Mouse (Mus musculus): Measurements from ENCODE around the gene Otoa. TPM values are rescaled to one million over a fixed set of nuclear protein-coding genes. Genes with fewer than 3 reads are reported as not detected.

Gene Otoa
- polyA plus RNA-seq, 2 experiments: 0.01 TPM; not detected in 1

GRCm38 (mm10) chr7:121071276-121071675 lies 10.2 kb upstream of the Otoa start:
- peaks cover 5% of the 10 kb centered on the region; the same call in 1 of the 2 replicates for H3K36me3 ChIP-seq (replicated peaks; ENCODE audit: control insufficient read depth, insufficient read depth, low read depth)
- TF ChIP-seq CTCF (IDR thresholded peaks at IDR 0.05; ENCODE audit: low read depth) (no peak), EP300 (IDR thresholded peaks at IDR 0.05; ENCODE audit: low read depth) (no peak)
- no peak overlapping the region for H3K27ac ChIP-seq
- no peak for ATAC-seq (ENCODE audit: insufficient read depth)
- no peak overlapping the region for H3K4me3 ChIP-seq (ENCODE audit: insufficient read depth in 1 of 2, low read depth in 2 of 2, low read length in 2 of 2)
- no peaks in the 10 kb centered on the region for H3K9me3 ChIP-seq (ENCODE audit: control insufficient read depth, low read length)
- H3K4me1 ChIP-seq (replicated peaks; ENCODE audit: control insufficient read depth in 2 of 2, insufficient read depth in 2 of 2, low read length in 1 of 2): no peaks in the 10 kb centered on the region
- H3K27me3 ChIP-seq (ENCODE audit: control insufficient read depth, insufficient read depth, low read length): no peaks in the 10 kb centered on the region
- 77% methylated on average over 4 of the region's 4 CpGs for WGBS (ENCODE audit: insufficient replicate concordance)
- no peak for DNase-seq (ENCODE audit: low read depth in 3 of 3, low spot score in 3 of 3)
- H3K9ac ChIP-seq (replicated peaks): no peak overlapping the region
- no peak overlapping the region for H3K4me2 ChIP-seq (ENCODE audit: low read depth)

GRCm38 (mm10) chr7:121072506-121072905 lies 8.9 kb upstream of the Otoa start:
- no peak for TF ChIP-seq CTCF (IDR thresholded peaks at IDR 0.05; ENCODE audit: low read depth)
- ATAC-seq (ENCODE audit: insufficient read depth): no peak
- WGBS (ENCODE audit: insufficient replicate concordance): 47% methylated on average over 5 of the region's 5 CpGs
- no peak for DNase-seq (ENCODE audit: low read depth in 3 of 3, low spot score in 3 of 3)
- Histone ChIP-seq H3K27me3 (ENCODE audit: control insufficient read depth, insufficient read depth, low read length) (no peaks in the 10 kb centered on the region), H3K4me3 (ENCODE audit: insufficient read depth in 1 of 2, low read depth in 2 of 2, low read length in 2 of 2) (no peak overlapping the region), H3K9ac (replicated peaks) (no peak overlapping the region), H3K36me3 (replicated peaks; ENCODE audit: control insufficient read depth, insufficient read depth, low read depth) (peaks cover 5% of the 10 kb centered on the region; the same call in 1 of the 2 replicates), H3K4me1 (replicated peaks; ENCODE audit: control insufficient read depth in 2 of 2, insufficient read depth in 2 of 2, low read length in 1 of 2) (no peaks in the 10 kb centered on the region), H3K27ac (no peak overlapping the region), H3K9me3 (ENCODE audit: control insufficient read depth, low read length) (no peaks in the 10 kb centered on the region), H3K4me2 (ENCODE audit: low read depth) (no peak overlapping the region)

GRCm38 (mm10) chr7:121074281-121074680 lies 7.2 kb upstream of the Otoa start, which contains the start of gene Igsf6:
Gene Igsf6 (minus strand): TSS chr7:121074572.
- Histone ChIP-seq H3K36me3 (replicated peaks; ENCODE audit: control insufficient read depth, insufficient read depth, low read depth) (peaks cover 5% of the 10 kb centered on the region; the same call in 1 of the 2 replicates), H3K27ac (no peak within 1 kb of the TSS), H3K9ac (replicated peaks) (no peak within 1 kb of the TSS), H3K4me3 (ENCODE audit: insufficient read depth in 1 of 2, low read depth in 2 of 2, low read length in 2 of 2) (peak within 1 kb of the TSS; percentile 8 to 23; a peak in 3 of 4 replicates), H3K9me3 (ENCODE audit: control insufficient read depth, low read length) (no peaks in the 10 kb centered on the region), H3K4me2 (ENCODE audit: low read depth) (no peak within 1 kb of the TSS), H3K4me1 (replicated peaks; ENCODE audit: control insufficient read depth in 2 of 2, insufficient read depth in 2 of 2, low read length in 1 of 2) (no peaks in the 10 kb centered on the region), H3K27me3 (ENCODE audit: control insufficient read depth, insufficient read depth, low read length) (no peaks in the 10 kb centered on the region)
- TF ChIP-seq EP300 (IDR thresholded peaks at IDR 0.05; ENCODE audit: low read depth): no peak
- TF ChIP-seq CTCF (IDR thresholded peaks at IDR 0.05; ENCODE audit: low read depth): no peak
- no peak for ATAC-seq (ENCODE audit: insufficient read depth)
- DNase-seq (ENCODE audit: low read depth in 3 of 3, low spot score in 3 of 3): no peak
- WGBS (ENCODE audit: insufficient replicate concordance): 57% methylated on average over 11 of the region's 11 CpGs

- ATAC-seq (ENCODE audit: insufficient read depth) (no peak; the same call in 1 of the 2 replicates), DNase-seq (ENCODE audit: low read depth in 3 of 3, low spot score in 3 of 3) (no peak)
- Histone ChIP-seq H3K27me3 (ENCODE audit: control insufficient read depth, insufficient read depth, low read length) (no peaks in the 10 kb centered on the region), H3K9me3 (ENCODE audit: control insufficient read depth, low read length) (no peaks in the 10 kb centered on the region), H3K9ac (replicated peaks) (no peak overlapping the region), H3K4me3 (ENCODE audit: insufficient read depth in 1 of 2, low read depth in 2 of 2, low read length in 2 of 2) (no peak overlapping the region), H3K36me3 (replicated peaks; ENCODE audit: control insufficient read depth, insufficient read depth, low read depth) (peaks cover 5% of the 10 kb centered on the region; the same call in 1 of the 2 replicates), H3K27ac (no peak overlapping the region), H3K4me2 (ENCODE audit: low read depth) (no peak overlapping the region), H3K4me1 (replicated peaks; ENCODE audit: control insufficient read depth in 2 of 2, insufficient read depth in 2 of 2, low read length in 1 of 2) (no peaks in the 10 kb centered on the region)
- WGBS (ENCODE audit: insufficient replicate concordance): 70% methylated on average over 6 of the region's 6 CpGs
- TF ChIP-seq CTCF (IDR thresholded peaks at IDR 0.05; ENCODE audit: low read depth) (no peak), EP300 (IDR thresholded peaks at IDR 0.05; ENCODE audit: low read depth) (no peak)
Observed at GRCm38 (mm10) chr7:121074801-121075400, 6.5 kb upstream of the Otoa start.

GRCm38 (mm10) chr7:121075416-121075815 lies 6.0 kb upstream of the Otoa start:
- ATAC-seq (ENCODE audit: insufficient read depth): no peak
- Histone ChIP-seq H3K27ac (no peak overlapping the region), H3K9ac (replicated peaks) (no peak overlapping the region)

More at GRCm38 (mm10) chr7:121075416-121075815, 6.0 kb upstream of the Otoa start:
- TF ChIP-seq EP300 (IDR thresholded peaks at IDR 0.05; ENCODE audit: low read depth) (no peak), CTCF (IDR thresholded peaks at IDR 0.05; ENCODE audit: low read depth) (no peak)
- H3K27me3 ChIP-seq (ENCODE audit: control insufficient read depth, insufficient read depth, low read length): no peaks in the 10 kb centered on the region
- DNase-seq (ENCODE audit: low read depth in 3 of 3, low spot score in 3 of 3): no peak
- H3K36me3 ChIP-seq (replicated peaks; ENCODE audit: control insufficient read depth, insufficient read depth, low read depth): peaks cover 4% of the 10 kb centered on the region; the same call in 1 of the 2 replicates
- no peaks in the 10 kb centered on the region for H3K4me1 ChIP-seq (replicated peaks; ENCODE audit: control insufficient read depth in 2 of 2, insufficient read depth in 2 of 2, low read length in 1 of 2)
- no peak overlapping the region for H3K4me3 ChIP-seq (ENCODE audit: insufficient read depth in 1 of 2, low read depth in 2 of 2, low read length in 2 of 2)
- WGBS (ENCODE audit: insufficient replicate concordance): 62% methylated on average over 5 of the region's 5 CpGs
- H3K9me3 ChIP-seq (ENCODE audit: control insufficient read depth, low read length): no peaks in the 10 kb centered on the region
- H3K4me2 ChIP-seq (ENCODE audit: low read depth): no peak overlapping the region

Measured in liver, embryonic 14.5 days (tissue).